Mouse (Mus musculus): ENCODE results near the gene Tada3.
"Not testable (repeated sequence)": the region's sequence is repeated elsewhere in the genome, so short reads cannot be mapped to it uniquely, and the experiment has no call there.

The Tada3 gene

DNA sequence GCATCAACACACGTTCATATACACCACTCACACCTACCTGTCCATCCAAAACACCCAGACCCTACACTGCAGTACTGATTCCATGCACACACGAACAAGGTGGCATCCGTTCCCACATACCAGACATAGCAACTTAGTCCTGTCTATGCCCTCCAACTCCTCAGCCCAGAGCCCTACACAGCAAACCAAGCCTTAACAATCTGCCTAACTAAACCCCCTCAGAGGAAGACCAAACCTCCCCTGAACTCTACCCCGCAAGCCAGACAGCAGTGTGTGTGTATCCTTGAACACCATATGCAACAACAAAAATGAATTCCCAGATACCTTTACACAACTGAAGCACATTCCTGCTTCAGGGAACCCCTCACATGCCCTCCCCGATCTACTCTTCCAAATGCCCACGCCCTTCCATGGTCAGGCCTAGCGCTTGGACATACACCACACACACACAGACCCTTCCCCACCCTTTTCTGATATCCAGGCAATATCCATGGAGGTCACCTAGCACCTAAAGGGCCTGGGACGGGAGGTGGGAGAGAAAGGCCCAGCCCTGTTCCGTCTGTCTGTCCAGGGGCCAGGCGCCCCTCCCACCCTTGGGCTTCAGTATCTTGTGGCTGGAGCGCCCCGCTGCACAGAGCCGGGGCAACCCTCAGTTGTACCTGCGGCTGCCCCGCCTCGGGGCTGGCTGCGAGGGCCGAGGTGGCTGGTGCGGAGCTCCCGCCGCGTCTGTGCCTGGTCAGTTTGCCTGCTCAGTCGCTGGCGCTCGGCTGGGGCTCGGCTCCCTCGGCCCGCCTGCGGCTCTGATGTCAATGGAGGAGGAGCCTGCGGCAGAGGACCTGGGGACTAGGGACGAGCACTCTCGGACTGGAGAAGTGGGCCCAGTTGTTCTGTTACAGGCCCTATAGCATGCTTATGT, 34.2 kb downstream of the Tada3 start, which contains the start of gene Camk1:
TSS of gene Camk1 (minus strand) at position 808 of the 916 bp plus-strand sequence.
- peak; percentile 75 for DNase-seq (ENCODE audit: low spot score)

DNA sequence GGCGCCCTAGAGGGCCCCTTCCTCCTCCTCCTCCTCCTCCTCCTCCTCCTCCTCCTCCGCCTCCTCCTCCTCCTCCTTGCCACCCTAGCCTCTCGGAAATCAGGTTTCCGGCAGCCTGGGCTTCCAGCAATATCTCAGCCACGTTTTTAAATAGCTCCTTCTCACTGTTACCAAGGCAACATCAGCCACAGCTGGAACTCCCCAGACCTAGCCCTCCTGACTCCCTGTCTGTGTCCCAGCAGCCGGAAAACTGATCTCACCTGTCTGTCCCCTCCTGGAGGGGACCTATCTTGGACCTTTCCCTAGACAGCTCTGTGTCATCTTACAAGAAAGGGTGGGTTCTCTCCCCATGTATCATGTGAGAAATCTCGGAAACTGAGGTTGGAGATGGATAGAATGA, 35.4 kb downstream of the Tada3 start:
- no peak for DNase-seq (ENCODE audit: low spot score)

DNA sequence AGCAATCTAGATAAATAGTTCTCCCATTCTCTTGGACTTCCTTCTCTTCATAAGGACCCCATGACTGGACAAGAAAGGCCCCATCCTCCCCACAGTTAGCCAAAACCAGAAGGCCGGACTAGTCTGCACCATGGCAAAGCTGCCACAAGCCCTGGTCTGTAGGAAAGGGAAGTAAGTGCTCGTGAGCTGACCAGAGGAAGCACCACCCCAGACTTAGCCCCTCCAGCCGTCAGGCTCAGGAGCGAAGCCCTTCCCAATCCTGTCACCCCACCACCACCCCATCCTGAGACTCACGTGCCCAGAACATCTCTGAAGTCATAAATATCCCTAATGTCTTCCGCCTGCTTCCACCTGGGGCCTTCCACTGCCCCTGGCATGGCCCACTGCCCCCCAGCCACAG, 36.1 kb downstream of the Tada3 start:
- DNase-seq (ENCODE audit: low spot score) = no peak

DNA sequence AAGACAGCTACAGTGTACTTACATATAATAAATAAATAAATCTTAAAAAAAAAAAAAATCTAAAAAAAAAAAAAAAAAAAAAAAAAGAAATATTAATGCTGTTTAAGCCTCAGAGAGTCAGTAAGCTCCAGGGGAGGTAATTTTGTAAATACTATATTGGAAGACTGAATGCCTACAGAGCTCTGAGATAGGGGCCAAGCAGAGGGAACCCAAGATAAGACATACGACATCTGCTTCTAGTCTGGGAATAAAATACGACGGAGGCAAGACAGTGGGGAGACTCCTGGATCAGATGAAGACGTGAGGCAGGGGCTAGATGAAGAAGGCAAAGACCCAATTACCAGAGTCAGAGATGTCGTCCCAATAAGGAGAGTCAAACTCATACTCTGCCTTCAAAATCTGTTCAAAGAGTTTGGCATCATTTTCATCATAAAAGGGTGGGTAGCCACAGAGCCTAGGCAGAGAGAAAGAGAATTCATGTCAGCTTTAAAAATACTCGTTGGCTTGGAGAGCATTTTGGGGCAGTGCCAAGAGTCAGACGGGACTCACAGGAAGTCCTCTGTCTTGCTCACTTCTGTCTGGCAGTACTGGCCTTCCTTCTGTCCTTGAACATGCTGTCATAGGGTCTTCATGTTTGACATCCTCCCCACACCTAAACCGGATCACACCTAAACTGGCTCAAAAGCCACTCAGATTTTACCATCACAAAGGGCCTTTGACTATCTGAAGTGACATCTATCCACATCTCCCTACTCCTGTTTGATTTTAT, 40.6 kb downstream of the Tada3 start:
- DNase-seq (ENCODE audit: low spot score) = no peak

DNA sequence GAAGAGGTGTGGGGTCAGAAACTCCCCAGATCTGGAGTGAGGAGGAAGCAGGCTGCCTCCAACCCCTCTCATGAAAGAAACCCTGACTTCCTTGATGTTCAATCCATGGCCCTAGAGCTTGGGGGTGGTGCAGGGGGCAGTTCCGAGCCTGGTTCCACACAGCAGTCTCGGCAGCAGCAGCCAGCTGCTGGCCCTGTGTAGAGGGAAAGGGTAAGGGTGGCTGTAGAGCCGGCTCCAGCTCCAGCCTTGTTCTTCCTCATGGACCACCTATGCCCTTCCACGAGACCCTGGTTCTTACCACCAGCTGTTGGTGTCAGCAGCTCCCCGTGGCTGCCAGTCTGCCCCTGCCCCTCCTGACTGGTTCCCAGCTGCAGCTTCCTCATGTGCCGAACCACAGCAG, 43.5 kb downstream of the Tada3 start:
- no peak for DNase-seq (ENCODE audit: low spot score)

DNA sequence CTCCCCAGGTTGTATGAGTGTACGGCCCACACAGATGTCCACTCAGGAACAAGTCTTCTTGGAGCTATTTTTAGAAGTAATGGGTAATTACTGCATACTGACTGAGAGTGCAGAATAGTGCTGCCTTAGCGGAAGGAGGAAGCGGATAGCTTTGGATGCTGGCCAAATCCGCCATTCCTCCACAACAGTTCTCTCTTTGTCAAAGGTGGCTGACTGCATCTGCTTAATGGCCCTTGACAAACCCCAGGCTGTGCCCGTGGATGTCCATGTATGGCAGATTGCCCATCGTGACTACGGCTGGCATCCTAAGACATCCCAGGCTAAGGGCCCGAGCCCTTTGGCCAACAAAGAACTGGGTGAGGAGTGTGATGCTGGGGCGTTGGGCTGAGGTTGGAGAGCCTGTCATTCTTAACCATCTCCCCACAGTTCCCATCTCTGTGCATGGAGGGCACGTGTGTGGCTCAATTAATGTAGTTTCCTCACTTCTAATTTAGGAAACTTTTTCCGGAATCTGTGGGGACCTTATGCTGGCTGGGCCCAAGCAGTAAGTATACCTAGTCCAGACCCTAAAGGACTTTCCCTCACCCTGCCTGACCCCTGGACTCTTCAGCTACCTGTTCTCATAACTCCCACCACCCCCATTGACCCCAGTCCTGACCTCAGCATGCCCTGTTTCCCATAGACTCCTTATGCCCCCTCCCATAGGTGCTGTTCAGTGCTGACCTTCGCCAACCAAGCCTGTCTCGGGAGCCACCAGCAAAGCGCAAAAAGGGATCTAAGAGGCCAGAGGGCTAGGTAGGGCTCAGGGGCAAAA, 44.3 kb downstream of the Tada3 start:
- no peak for DNase-seq (ENCODE audit: low spot score)

DNA sequence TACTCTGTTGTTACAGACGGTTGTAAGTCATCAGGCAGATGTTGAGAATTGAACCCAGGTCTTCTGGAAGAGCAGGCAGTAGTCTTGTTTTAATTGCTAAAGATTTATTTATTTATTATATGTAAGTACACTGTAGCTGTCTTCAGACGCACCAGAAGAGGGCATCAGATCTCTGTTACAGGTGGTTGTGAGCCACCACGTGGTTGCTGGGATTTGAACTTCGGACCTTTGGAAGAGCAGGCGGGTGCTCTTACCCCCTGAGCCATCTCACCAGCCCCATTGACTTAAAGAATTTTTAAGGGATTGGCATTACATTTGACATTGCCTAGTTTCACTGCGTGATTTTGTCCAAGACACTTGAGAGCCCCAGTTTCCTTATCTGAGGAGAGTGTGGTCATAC, 44.9 kb downstream of the Tada3 start:
- DNase-seq (ENCODE audit: low spot score) = not testable (repeated sequence)

DNA sequence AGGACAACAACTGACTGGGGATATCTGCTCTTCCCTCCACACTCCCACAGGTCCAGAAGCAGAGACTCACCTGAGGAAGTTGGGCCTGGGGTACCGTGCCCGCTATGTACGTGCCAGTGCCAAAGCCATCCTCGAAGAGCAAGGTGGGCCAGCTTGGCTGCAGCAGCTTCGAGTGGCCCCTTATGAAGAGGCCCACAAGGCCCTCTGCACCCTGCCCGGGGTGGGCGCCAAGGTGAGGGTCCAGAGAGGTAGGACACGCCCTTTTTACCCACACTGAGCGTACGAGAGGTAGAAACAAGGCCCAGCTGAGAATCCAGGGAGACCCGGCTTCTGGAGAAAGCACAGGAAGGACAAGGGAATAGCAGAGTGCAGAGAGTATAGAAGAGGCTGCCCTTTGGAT, 46.0 kb downstream of the Tada3 start:
- DNase-seq (ENCODE audit: low spot score) = no peak

DNA sequence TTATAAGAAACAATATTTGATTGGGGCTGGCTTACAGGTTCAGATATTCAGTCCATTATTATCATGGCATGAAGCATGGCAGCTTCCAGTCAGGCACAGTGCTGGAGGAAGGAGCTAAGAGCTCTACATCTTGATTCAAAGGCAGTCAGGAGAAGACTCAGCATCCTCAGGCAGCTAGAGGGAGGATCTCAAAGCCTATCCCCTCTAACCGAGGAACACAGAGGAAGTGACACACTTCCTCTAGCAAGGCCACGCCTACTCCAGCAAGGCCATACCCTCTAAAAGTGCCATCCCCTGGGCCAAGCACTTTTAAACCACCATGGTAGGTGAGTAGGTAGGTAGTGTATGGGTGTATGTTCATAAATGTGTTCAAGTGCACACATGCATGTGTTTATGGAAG, 47.1 kb downstream of the Tada3 start:
- no peak for DNase-seq (ENCODE audit: low spot score)

DNA sequence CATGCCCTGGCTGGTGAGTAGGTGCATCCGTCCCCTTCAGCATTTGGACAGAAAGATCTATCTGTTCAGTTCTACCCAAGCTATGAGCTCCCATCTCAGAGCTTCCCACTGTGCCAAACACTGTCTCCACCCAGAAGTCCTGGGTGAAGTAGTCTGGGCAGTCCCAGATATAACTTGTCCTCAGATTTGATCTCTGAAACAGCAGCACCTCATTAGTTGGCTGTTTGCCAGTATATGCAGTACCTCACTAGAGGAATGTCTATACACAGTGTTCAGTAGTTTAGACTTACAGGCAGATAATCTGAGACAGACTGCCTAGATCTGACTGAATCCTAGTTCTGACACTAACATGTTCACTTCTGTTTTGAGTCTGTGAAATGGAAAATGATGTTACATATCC, 48.3 kb downstream of the Tada3 start:
- no peak for DNase-seq (ENCODE audit: low spot score)

DNA sequence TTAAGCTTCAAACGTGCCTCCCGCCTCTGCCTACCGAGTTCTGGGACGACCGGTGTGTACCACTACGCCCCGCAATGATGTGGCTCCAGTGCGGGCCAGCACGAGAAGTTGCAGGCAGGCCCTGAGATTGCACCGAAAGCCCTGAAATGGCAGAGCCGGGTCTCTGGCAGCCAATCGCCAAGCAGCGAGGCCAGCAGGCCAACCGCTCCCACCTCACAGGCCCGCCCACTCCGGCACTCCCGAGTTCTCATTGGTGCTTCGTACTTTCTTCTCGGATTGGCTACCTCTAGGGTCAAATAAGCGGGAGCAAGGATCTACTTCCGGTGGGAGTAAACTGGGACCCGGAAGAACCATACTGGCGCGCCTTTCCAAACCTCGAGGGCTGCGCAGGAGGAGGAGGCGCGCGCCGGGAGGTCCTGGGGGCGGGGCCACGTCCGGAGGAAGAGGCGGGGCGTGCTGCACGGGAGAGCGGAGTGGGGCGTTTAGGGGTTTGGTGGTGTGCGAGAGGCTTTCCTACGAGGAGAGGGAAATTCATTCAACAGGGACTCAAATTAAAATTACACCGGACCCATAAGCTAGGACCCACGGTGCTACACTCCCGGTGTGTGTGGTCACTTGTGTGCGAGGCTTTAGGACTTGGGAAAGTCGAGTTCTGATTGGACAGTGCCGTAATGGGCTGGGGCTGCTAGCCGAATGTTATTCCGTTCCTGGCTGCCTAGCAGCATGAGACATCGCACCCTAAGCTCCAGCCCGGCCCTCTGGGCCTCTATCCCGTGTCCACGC, 51.0 kb downstream of the Tada3 start, which contains the start of gene Ogg1:
TSS of gene Ogg1 (plus strand) at position 440 of the 783 bp plus-strand sequence.
- DNase-seq (ENCODE audit: low spot score) = peak; percentile 99

Measured in embryo, embryonic 10.5 days (tissue).